Mouse (Mus musculus): Measurements from ENCODE around the gene Selp.

DNA sequence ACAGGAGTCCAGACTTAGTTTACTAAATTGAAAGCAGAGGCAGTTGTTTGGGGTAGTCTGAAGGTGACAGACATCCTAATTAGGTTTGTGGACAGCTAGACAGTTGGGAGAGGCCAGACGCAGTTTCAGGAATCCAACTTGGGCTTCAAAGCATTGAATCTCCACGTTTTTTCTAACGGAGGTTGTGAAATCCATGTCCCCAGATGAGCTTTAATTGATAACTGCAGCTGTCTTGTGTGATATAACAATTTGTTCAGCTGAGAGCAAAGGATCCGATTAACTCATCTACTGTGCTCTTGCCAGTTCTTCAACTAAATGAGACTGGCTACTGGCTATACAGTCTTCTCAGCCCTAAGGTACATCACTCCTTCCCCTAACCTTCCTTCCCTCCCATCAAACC is 43.5 kb downstream of the Selp start:
- TF ChIP-seq POLR2A (IDR thresholded peaks at IDR 0.05; ENCODE audit: control insufficient read depth, low read depth, low read length) (no peak), CTCF (IDR thresholded peaks at IDR 0.05; ENCODE audit: control insufficient read depth, insufficient read depth, insufficient replicate concordance, low read depth, low read length) (no peak)

All from testis, adult 2 months (tissue).